Mouse (Mus musculus) ovary, adult 10 weeks (tissue): ENCODE results near the gene 4933402N22Rik. TPM values are rescaled to one million over a fixed set of nuclear protein-coding genes. Genes with fewer than 3 reads are reported as not detected.

ENCODE experiments used
- polyA plus RNA-seq: library from polyadenylated mRNA; stranded (reverse); fragments of 350-450 nt; fragmentation: Illumina TruSeq; extraction: RNeasy Lipid Tissue Mini Kit (QIAGEN cat#74804); gene quantifications from one replicate; pipeline ENCODE4 v1.2.3, GENCODE M21; 2014

4933402N22Rik gene
- polyA plus RNA-seq = not detected

DNA sequence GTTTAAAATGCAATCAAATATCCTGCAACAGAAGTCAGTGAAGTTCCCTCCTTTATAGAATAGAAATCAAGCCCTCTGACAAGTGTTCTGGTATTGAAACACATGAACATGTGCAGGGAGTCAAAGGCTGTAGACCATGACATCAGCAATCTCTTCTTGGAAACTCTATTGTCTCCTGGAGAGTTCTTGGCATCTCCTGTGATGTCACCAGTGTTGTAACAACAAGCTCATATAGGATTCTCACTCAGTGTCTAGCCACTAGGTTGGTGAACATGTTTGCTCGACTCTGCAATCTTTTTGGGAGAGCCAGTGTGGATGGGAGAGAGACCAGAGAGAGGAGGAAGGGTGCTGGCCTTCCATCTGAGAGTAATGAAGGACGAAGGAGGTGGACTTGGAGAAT lies at the start of gene 4933402N22Rik:
4933402N22Rik (plus strand) TSS at position 301 of the 400 bp plus-strand sequence.

Other genes with a start within 250 kb of the 4933402N22Rik start
- not detected for gene Gm8922, start 236.1 kb upstream of the 4933402N22Rik start, polyA plus RNA-seq
- not detected for gene Gm8926, start 147.5 kb upstream of the 4933402N22Rik start, polyA plus RNA-seq
- not detected for gene Gm6465, start 72.5 kb upstream of the 4933402N22Rik start, polyA plus RNA-seq